Mouse (Mus musculus) heart, postnatal 0 days (tissue): ENCODE results near the gene Lcn8. TPM values are rescaled to one million over a fixed set of nuclear protein-coding genes. Genes with fewer than 3 reads are reported as not detected.

Experiments used
- ATAC-seq: fragments of 200-750 bp; cut with Nextera tagmentation; 2 replicates; pipeline ENCODE4 v1.8.0; 2017; ENCODE audit warnings: low read depth, moderate number of reproducible peaks, moderate library complexity; ENCODE audit not compliant: insufficient read depth
- DNase-seq: peaks from one replicate; pipeline ENCODE4 v3.0.0-alpha.2; 2016; ENCODE audit warnings: low spot score
- H3K27ac ChIP-seq: fragments of 300-500 bp; sonication (generic); 2 replicates; pipeline ENCODE4 v1.5.1; 2014; ENCODE audit warnings: low read depth, mild to moderate bottlenecking
- H3K27me3 ChIP-seq: fragments of 300-500 bp; sonication (generic); 2 replicates; pipeline ENCODE4 v1.6.1; 2014; ENCODE audit warnings: low read length, mixed read lengths; ENCODE audit not compliant: control insufficient read depth, insufficient read depth
- H3K36me3 ChIP-seq: fragments of 300-500 bp; sonication (generic); replicated peaks from 2 replicates; pipeline ENCODE4 v1.6.1; 2014; ENCODE audit warnings: low read length, mixed read lengths; ENCODE audit not compliant: control insufficient read depth, insufficient read depth
- H3K4me1 ChIP-seq: fragments of 300-500 bp; sonication (generic); 2 replicates; pipeline ENCODE4 v1.6.1; 2014; ENCODE audit warnings: antibody characterized with exemption; ENCODE audit not compliant: control insufficient read depth, insufficient read depth
- H3K4me2 ChIP-seq: fragments of 300-500 bp; sonication (generic); 2 replicates; pipeline ENCODE4 v1.6.1; 2014; ENCODE audit warnings: low read depth, mild to moderate bottlenecking, low read length, moderate library complexity
- H3K4me3 ChIP-seq: fragments of 300-500 bp; sonication (generic); 2 replicates; pipeline ENCODE4 v1.5.1; 2014; ENCODE audit warnings: low read depth, low read length
- H3K9ac ChIP-seq: fragments of 300-500 bp; sonication (generic); replicated peaks from 2 replicates; pipeline ENCODE4 v1.6.1; 2014; ENCODE audit warnings: low read depth, low read length, mixed read lengths
- H3K9me3 ChIP-seq: fragments of 300-500 bp; sonication (generic); replicated peaks from 2 replicates; pipeline ENCODE4 v1.6.1; 2016; ENCODE audit warnings: low read length; ENCODE audit not compliant: control insufficient read depth
- CTCF ChIP-seq: IDR thresholded peaks from 2 replicates; pipeline ENCODE4 v1.5.1; 2016; ENCODE audit warnings: antibody characterized with exemption, control low read depth, low read depth
- EP300 ChIP-seq: IDR thresholded peaks from 2 replicates; pipeline ENCODE4 v1.6.1; 2016; ENCODE audit warnings: antibody characterized with exemption, low read depth
- WGBS: fragments of 180-500 bp; shearing (Covaris S2); extraction: QIAGEN DNeasy Blood & Tissue Kit; methylation state at CpG from one replicate; pipeline ENCODE4 v1.1.7; 2014; 5-methylcytosine and 5-hydroxymethylcytosine counted together
- polyA plus RNA-seq: library from polyadenylated mRNA; unstranded; fragments of >200 nt; fragmentation: Nextera tagmentation; extraction: Ambion mirVana; gene quantifications from 2 replicates; pipeline ENCODE4 v1.2.1, GENCODE M21; 2015
- total RNA-seq: library from RNA; depleted of rRNA; stranded (reverse); fragments of >200 nt; gene quantifications from 2 replicates; pipeline ENCODE4 v1.2.3, GENCODE M21; 2014; ENCODE audit warnings: low replicate concordance

Gene Lcn8
- total and polyA plus RNA-seq, 2 experiments from 2014 or later: not detected

GRCm38 (mm10) chr2:25666516-25666915 is 13.6 kb downstream of the Lcn8 start:
- Histone ChIP-seq H3K27ac (no peak overlapping the region), H3K4me2 (no peak overlapping the region), H3K4me1 (no peaks in the 10 kb centered on the region), H3K27me3 (no peaks in the 10 kb centered on the region), H3K4me3 (no peak overlapping the region), H3K9ac (no peak overlapping the region), H3K36me3 (no peaks in the 10 kb centered on the region), H3K9me3 (no peaks in the 10 kb centered on the region)
- DNase-seq (no peak), ATAC-seq (no peak)
- 34% methylated on average over 1 of the region's 1 CpGs for WGBS
- TF ChIP-seq EP300 (no peak), CTCF (no peak)

GRCm38 (mm10) chr2:25676486-25676885 is 23.6 kb downstream of the Lcn8 start, which contains the start of gene Lcn6:
Gene Lcn6, plus strand, starts transcription at chr2:25676786.
- DNase-seq (no peak), ATAC-seq (no peak)
- no peaks in the 10 kb centered on the region for H3K36me3 ChIP-seq
- 83% methylated on average over 3 of the region's 3 CpGs for WGBS
- no peak within 1 kb of the TSS for H3K4me2 ChIP-seq
- H3K4me1 ChIP-seq: no peaks in the 10 kb centered on the region
- no peak within 1 kb of the TSS for H3K9ac ChIP-seq
- TF ChIP-seq CTCF (no peak), EP300 (no peak)
- no peak within 1 kb of the TSS for H3K27ac ChIP-seq
- H3K27me3 ChIP-seq: no peaks in the 10 kb centered on the region
- H3K4me3 ChIP-seq: no peak within 1 kb of the TSS
- H3K9me3 ChIP-seq: no peaks in the 10 kb centered on the region

- 69% methylated on average over 6 of the region's 6 CpGs for WGBS
- DNase-seq: no peak
- H3K9ac ChIP-seq: no peak overlapping the region
- H3K4me3 ChIP-seq: no peak overlapping the region
- H3K9me3 ChIP-seq: no peaks in the 10 kb centered on the region
- no peaks in the 10 kb centered on the region for H3K27me3 ChIP-seq
- TF ChIP-seq EP300 (no peak), CTCF (no peak)
- no peak for ATAC-seq
- H3K4me1 ChIP-seq: no peaks in the 10 kb centered on the region
- no peak overlapping the region for H3K27ac ChIP-seq
- H3K36me3 ChIP-seq: no peaks in the 10 kb centered on the region
- H3K4me2 ChIP-seq: no peak overlapping the region
These were observed 26.6 kb downstream of the Lcn8 start for GRCm38 (mm10) chr2:25679559-25679958.

- no peak within 1 kb of the TSS for H3K9ac ChIP-seq
- no peak for DNase-seq
- H3K27ac ChIP-seq: no peak within 1 kb of the TSS
- H3K4me3 ChIP-seq: no peak within 1 kb of the TSS
- ATAC-seq: no peak
- H3K4me2 ChIP-seq: no peak within 1 kb of the TSS
- TF ChIP-seq EP300 (no peak), CTCF (no peak)
- 48% methylated on average over 2 of the region's 2 CpGs for WGBS
- H3K27me3 ChIP-seq: no peaks in the 10 kb centered on the region
- H3K36me3 ChIP-seq: no peaks in the 10 kb centered on the region
- no peaks in the 10 kb centered on the region for H3K9me3 ChIP-seq
- H3K4me1 ChIP-seq: no peaks in the 10 kb centered on the region
These were observed 29.5 kb downstream of the Lcn8 start, which contains the start of gene Lcn10 for GRCm38 (mm10) chr2:25682426-25682825. Gene Lcn10, plus strand, starts transcription at chr2:25682726.

- ATAC-seq (no peak), DNase-seq (no peak)
- H3K27ac ChIP-seq: no peak overlapping the region
- H3K4me2 ChIP-seq: no peak overlapping the region
- no peak overlapping the region for H3K9ac ChIP-seq
- WGBS: 44% methylated on average over 4 of the region's 4 CpGs
- no peaks in the 10 kb centered on the region for H3K36me3 ChIP-seq
- H3K27me3 ChIP-seq: no peaks in the 10 kb centered on the region
- no peaks in the 10 kb centered on the region for H3K4me1 ChIP-seq
- H3K9me3 ChIP-seq: no peaks in the 10 kb centered on the region
- no peak for TF ChIP-seq EP300
- no peak for TF ChIP-seq CTCF
- H3K4me3 ChIP-seq: no peak overlapping the region
These were observed 34.0 kb downstream of the Lcn8 start for GRCm38 (mm10) chr2:25686941-25687340.

- Histone ChIP-seq H3K4me3 (no peak overlapping the region), H3K9ac (no peak overlapping the region), H3K27ac (no peak overlapping the region), H3K27me3 (no peaks in the 10 kb centered on the region), H3K9me3 (no peaks in the 10 kb centered on the region), H3K4me1 (no peaks in the 10 kb centered on the region), H3K4me2 (no peak overlapping the region), H3K36me3 (no peaks in the 10 kb centered on the region)
- DNase-seq (peak; percentile 43), ATAC-seq (no peak)
- TF ChIP-seq CTCF (peak; percentile 78), EP300 (no peak)
These were observed 41.7 kb downstream of the Lcn8 start for GRCm38 (mm10) chr2:25694605-25695004.
